Mouse (Mus musculus): ENCODE measurements around the gene Actb. TPM values are rescaled to one million over a fixed set of nuclear protein-coding genes. Genes with fewer than 3 reads are reported as not detected.
"Not testable (repeated sequence)": the region's sequence is repeated elsewhere in the genome, so short reads cannot be mapped to it uniquely, and the experiment has no call there.

Actb gene
- polyA plus RNA-seq, 1 experiment from 2014 or later: 12,389 TPM

DNA sequence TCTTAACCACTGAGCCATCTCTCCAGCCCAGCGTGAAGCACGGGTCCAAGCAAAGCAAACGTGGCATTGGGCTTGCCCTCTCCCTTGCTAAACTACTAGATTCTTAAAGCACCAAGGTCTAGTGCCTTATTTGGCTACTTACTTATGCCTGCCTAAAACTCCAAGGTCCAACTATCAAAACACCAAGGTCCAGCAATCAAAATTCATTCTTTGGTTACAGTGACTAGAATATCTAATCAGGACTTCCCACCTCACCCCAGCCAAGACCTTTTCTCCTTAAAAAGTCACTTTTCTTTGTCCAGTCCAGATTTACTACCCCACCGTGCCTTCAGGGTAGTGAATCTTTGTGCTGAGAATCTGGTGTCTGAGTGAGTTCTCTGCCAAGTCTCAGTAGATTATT lies 8.2 kb downstream of the Actb start:
- Histone ChIP-seq H3K9me3 (no peaks in the 10 kb centered on the region), H3K4me2 (no peak overlapping the region), H3K27me3 (no peaks in the 10 kb centered on the region), H3K27ac (no peak overlapping the region), H3K36me3 (replicated peaks) (peaks cover 46% of the 10 kb centered on the region), H3K4me3 (replicated peaks) (no peak overlapping the region), H3K9ac (no peak overlapping the region), H3K4me1 (peaks cover 30% of the 10 kb centered on the region)
- no peak for ATAC-seq (ENCODE audit: low FRiP score)
- 87% methylated on average over 4 of the region's 4 CpGs for WGBS

DNA sequence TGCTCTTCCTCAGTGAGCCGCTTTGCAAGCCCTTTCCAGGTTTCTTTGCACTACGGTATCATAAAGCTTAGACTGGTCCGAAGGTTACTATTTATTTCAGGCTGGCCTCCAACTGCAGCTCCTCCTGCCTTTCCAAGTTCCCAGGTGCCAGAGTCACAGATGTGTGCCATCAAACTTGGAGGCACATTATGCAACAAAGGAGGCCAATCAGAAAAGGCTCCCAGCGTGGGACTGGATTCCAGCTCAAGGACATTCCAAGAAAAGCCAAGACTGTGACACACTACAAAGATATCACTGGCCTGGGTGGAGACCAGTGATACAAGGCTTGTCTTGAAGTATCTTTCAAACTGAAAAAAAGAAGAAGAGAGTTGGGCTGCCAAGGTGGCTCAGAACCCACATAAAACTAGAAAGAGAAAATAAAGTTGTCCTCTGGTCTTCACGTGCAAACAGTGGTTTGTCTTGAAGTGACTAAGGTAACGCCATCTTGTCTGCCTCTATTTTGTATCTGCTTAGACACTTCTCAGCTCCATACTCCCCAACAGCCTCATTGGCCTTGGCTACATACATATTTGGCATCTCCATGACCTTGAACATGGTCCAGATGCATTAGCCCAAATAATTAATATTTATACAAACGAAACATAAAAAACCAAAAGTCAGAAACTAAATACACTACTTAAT lies 8.8 kb downstream of the Actb start:
- 92% methylated on average over 7 of the region's 7 CpGs for WGBS
- H3K36me3 ChIP-seq (replicated peaks): peaks cover 40% of the 10 kb centered on the region
- H3K4me1 ChIP-seq: peaks cover 29% of the 10 kb centered on the region
- no peak overlapping the region for H3K27ac ChIP-seq
- no peaks in the 10 kb centered on the region for H3K9me3 ChIP-seq
- no peak for ATAC-seq (ENCODE audit: low FRiP score)
- no peaks in the 10 kb centered on the region for H3K27me3 ChIP-seq
- H3K9ac ChIP-seq: no peak overlapping the region
- H3K4me2 ChIP-seq: no peak overlapping the region
- no peak overlapping the region for H3K4me3 ChIP-seq (replicated peaks)

DNA sequence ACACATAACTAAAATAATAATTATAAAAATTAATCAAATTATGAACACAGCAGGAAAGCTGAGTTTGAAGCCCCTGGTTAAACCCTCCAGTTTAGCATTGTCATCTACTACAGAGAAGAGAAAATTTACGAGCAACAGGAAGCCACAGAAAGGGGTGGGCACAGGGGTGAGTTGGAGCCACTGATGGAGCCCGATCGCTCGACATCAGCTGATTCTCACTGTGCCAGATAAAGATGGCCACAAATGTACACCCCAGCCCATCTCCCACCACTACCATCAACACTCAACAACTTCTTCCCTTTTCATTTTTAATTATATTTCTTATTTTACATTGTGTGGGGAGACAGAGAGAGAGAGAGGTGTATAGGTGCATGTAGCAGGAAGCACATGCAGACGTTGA lies 9.8 kb downstream of the Actb start:
- peaks cover 26% of the 10 kb centered on the region for H3K4me1 ChIP-seq
- H3K27ac ChIP-seq: no peak overlapping the region
- ATAC-seq (ENCODE audit: low FRiP score): no peak
- no peaks in the 10 kb centered on the region for H3K27me3 ChIP-seq
- no peak overlapping the region for H3K4me3 ChIP-seq (replicated peaks)
- no peaks in the 10 kb centered on the region for H3K9me3 ChIP-seq
- H3K4me2 ChIP-seq: no peak overlapping the region
- WGBS: 93% methylated on average over 5 of the region's 5 CpGs
- H3K36me3 ChIP-seq (replicated peaks): peaks cover 30% of the 10 kb centered on the region
- no peak overlapping the region for H3K9ac ChIP-seq

DNA sequence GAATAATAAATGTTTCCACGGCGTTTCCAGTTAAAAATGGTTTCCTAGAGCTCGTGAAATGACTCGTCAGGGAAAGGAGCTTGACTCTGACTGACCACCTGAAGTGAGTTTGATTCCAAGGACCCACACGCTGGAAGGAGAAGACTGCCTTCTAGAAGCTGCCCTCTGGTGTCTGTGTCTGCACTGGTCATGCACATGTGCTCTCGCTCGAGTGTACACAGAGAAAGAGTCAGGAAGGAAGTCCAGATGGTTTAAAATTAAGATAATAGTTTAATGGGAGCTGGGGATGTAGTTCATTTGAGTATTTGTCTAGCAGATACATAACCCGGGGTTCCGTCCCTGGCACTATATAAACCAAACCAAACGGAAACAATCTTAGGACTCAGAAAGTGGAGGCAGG lies 10.4 kb downstream of the Actb start:
- Histone ChIP-seq H3K4me2 (peak overlapping the region; percentile 93; the same call in 1 of the 2 replicates), H3K36me3 (replicated peaks) (peaks cover 25% of the 10 kb centered on the region), H3K27ac (no peak overlapping the region), H3K4me1 (peaks cover 26% of the 10 kb centered on the region), H3K27me3 (no peaks in the 10 kb centered on the region), H3K9ac (no peak overlapping the region), H3K4me3 (replicated peaks) (no peak overlapping the region; the same call in 1 of the 2 replicates), H3K9me3 (no peaks in the 10 kb centered on the region)
- ATAC-seq (ENCODE audit: low FRiP score): no peak
- whole genome bisulfite sequencing: 90% methylated on average over 10 of the region's 10 CpGs

DNA sequence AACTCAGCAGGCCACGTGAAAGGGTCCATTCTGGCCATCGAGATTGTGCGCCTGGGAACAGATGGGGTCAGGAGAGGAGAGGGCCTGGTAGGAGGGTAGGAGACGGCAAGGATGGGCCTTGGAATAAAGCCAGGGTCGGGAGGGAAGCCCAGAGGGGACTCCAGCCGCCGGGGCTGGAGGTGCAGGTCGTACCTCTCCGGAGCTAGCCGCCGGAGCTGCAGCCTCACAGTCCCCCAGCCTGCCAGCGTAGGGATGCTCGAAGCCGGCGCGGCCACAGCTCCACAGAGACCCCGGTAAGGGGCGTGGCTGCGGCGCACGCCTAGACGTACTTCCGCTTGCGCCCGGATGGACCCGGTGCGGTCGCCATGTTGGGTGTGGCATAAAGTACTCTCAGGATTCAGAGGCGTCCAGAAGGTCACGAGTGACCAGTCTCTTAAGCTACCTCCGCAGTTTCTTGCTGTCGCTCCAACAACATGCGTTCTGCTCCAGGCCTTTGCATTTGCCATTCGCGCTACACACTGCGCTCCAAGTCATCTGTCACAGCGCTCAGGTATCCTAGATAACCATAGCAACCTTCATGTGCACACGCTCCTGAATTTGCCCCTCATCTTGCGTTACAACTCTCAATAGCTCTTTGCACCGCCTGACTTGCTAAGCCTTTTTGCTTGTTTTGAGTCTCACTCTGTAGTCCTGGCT lies 11.5 kb downstream of the Actb start, which contains the start of gene Fbxl18:
TSS of gene Fbxl18 (minus strand) at position 504 of the 696 bp plus-strand sequence.
- peak within 1 kb of the TSS; percentile 74 for H3K4me3 ChIP-seq (replicated peaks)
- WGBS: under 1% methylated on average over 40 of the region's 40 CpGs
- H3K27ac ChIP-seq: peak within 1 kb of the TSS; percentile 68
- peak within 1 kb of the TSS; percentile 93 for H3K4me2 ChIP-seq
- no peaks in the 10 kb centered on the region for H3K27me3 ChIP-seq
- H3K4me1 ChIP-seq: peaks cover 26% of the 10 kb centered on the region
- ATAC-seq (ENCODE audit: low FRiP score): peak; percentile 97
- H3K9ac ChIP-seq: peak within 1 kb of the TSS; percentile 80
- H3K36me3 ChIP-seq (replicated peaks): peaks cover 18% of the 10 kb centered on the region
- no peaks in the 10 kb centered on the region for H3K9me3 ChIP-seq

DNA sequence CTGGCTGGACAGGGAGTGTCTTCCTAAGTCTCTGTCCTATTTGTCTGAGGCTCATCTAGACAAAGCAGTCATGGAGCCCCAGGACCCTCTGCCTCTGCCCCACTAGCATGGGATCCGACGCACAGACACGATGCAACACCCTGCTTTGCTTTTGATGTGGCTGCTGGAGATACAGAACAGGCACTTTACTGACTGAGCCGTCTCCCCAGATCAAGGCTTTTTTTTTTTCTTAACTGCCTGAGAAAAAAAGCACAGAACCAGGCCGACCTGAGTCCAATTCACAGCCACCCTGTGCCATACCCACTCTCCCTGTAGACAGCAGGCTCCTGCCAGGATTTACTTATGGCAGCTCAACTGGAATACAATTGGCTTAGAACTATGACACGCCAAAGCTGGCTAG lies 15.2 kb downstream of the Actb start:
- 80% methylated on average over 6 of the region's 6 CpGs for WGBS
- no peaks in the 10 kb centered on the region for H3K27me3 ChIP-seq

DNA sequence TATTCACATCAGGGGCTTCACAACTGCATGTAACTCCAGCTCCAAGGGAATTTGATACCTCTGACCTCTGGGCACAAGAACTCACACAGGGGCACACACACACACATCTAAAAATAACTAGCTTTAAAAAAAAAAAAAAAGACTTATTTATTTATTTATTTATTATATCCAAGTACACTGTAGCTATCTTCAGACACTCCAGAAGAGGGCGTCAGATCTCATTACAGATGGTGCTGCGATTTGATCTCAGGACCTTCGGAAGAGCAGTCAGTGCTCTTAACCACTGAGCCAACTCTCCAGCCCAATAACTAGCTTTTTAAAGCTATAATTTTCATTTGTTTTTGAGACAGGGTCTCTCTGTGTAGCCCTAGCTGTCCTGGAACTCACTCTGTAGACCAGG lies 19.0 kb downstream of the Actb start:
- H3K27ac ChIP-seq; H3K9ac ChIP-seq; H3K4me3 ChIP-seq (replicated peaks); H3K27me3 ChIP-seq; ATAC-seq (ENCODE audit: low FRiP score); H3K4me2 ChIP-seq; H3K9me3 ChIP-seq; H3K4me1 ChIP-seq: not testable (repeated sequence)
- 85% methylated on average over 3 of the region's 3 CpGs for WGBS
- peaks cover 45% of the 10 kb centered on the region for H3K36me3 ChIP-seq (replicated peaks)

More for the DNA sequence above, 15.2 kb downstream of the Actb start:
- no peak overlapping the region for H3K4me2 ChIP-seq
- no peaks in the 10 kb centered on the region for H3K9me3 ChIP-seq
- peak overlapping the region; percentile 4; the same call in 1 of the 2 replicates for H3K9ac ChIP-seq
- H3K36me3 ChIP-seq (replicated peaks): peaks cover 10% of the 10 kb centered on the region
- no peak overlapping the region for H3K27ac ChIP-seq
- H3K4me1 ChIP-seq: peaks cover 26% of the 10 kb centered on the region
- no peak for ATAC-seq (ENCODE audit: low FRiP score)
- H3K4me3 ChIP-seq (replicated peaks): no peak overlapping the region

DNA sequence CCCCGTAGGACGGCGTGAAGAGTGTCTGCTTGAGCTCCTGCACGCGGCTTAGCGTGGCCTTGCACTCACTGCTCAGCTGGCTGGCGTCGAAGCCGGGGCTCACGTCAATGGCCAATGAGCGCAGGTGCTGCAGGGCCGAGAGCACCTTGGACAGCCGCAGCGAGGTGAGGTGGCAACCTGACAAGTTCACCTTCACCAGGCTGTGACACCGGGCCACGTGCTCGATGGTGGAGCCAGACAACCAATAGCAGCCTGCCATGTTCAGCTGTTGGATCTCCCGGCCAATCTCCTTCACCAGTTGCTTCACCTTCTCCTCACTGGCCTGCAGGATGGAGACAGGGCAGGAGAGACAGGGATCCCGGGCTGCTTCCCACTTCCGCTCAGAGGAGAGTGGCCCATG lies 19.8 kb downstream of the Actb start:
- no peaks in the 10 kb centered on the region for H3K27me3 ChIP-seq
- H3K4me2 ChIP-seq: no peak overlapping the region
- no peak overlapping the region for H3K27ac ChIP-seq
- peaks cover 2% of the 10 kb centered on the region for H3K4me1 ChIP-seq
- H3K36me3 ChIP-seq (replicated peaks): peaks cover 49% of the 10 kb centered on the region
- H3K9me3 ChIP-seq: no peaks in the 10 kb centered on the region
- H3K4me3 ChIP-seq (replicated peaks): no peak overlapping the region
- ATAC-seq (ENCODE audit: low FRiP score): no peak
- no peak overlapping the region for H3K9ac ChIP-seq
- 95% methylated on average over 20 of the region's 20 CpGs for WGBS

DNA sequence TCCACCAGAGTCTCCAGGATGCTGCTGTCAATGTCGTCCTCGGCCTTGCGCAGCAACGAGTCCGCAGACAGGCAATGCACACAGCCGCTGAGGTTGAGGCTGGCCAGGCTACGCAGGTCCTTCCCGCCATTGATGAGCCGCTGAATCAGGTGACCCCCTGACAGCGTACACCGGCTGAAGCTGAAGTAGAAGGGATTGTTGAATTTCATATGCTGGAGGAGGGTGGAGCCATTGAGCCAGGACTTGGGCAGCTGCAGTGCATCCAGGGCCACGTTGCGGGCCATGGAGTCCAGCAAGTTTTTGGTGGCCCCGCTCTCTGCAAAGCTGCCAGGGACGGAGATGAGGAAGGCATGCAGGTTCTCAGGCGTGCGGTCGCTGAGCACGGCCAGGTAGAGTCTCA lies 20.4 kb downstream of the Actb start:
- Histone ChIP-seq H3K4me3 (replicated peaks) (no peak overlapping the region), H3K27me3 (no peaks in the 10 kb centered on the region), H3K9me3 (no peaks in the 10 kb centered on the region), H3K9ac (no peak overlapping the region), H3K4me2 (no peak overlapping the region), H3K36me3 (replicated peaks) (peaks cover 52% of the 10 kb centered on the region), H3K4me1 (peaks cover 8% of the 10 kb centered on the region), H3K27ac (no peak overlapping the region)
- no peak for ATAC-seq (ENCODE audit: low FRiP score)
- 97% methylated on average over 19 of the region's 19 CpGs for WGBS

DNA sequence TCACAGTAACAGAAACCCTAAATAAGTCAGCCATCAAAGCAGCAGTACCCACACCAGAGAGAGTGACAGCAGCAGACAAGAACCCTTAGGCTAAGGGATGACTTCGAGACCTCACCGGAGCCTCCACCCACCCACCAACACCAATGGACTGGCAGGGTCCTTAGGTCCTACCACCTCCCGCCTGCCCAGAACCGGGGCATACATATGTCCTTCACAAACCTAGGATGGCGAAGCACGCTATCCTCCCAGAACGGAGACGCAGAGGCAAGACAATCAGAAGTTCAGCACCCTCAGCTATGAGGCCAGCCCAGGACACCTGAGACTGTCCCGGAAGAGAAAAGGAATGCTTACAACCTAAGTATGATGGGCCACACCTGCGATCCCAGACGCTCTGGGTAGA lies 24.1 kb downstream of the Actb start:
- H3K9me3 ChIP-seq: no peaks in the 10 kb centered on the region
- WGBS: 92% methylated on average over 11 of the region's 11 CpGs
- no peak overlapping the region for H3K4me3 ChIP-seq (replicated peaks)
- no peak overlapping the region for H3K9ac ChIP-seq
- ATAC-seq (ENCODE audit: low FRiP score): no peak
- peaks cover 68% of the 10 kb centered on the region for H3K36me3 ChIP-seq (replicated peaks)
- no peak overlapping the region for H3K4me2 ChIP-seq
- H3K4me1 ChIP-seq: peaks cover 29% of the 10 kb centered on the region
- H3K27me3 ChIP-seq: no peaks in the 10 kb centered on the region
- H3K27ac ChIP-seq: no peak overlapping the region

DNA sequence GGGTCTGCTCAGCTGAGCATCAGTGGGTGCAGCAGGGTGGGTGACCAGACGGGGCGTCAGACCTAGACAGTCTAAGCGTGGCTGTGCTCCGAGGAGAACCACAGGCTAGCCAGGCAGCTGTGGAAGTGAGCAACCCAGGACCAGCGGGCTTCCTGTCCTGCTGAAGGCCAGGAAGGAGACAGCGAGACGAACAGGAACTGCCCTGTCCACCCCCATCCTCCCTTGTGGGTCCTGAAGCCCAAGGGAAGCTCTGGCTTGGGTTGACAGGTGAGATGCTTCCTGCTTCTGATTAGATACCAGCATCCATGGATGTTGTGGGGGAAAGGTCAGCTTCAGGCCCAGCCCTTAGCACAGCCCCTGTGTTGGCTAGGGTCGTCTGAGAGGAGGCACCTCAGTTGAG lies 24.6 kb downstream of the Actb start:
- ATAC-seq (ENCODE audit: low FRiP score): no peak
- WGBS: 82% methylated on average over 8 of the region's 8 CpGs
- Histone ChIP-seq H3K27ac (peak overlapping the region; percentile 74), H3K9me3 (no peaks in the 10 kb centered on the region), H3K4me1 (peaks cover 31% of the 10 kb centered on the region), H3K36me3 (replicated peaks) (peaks cover 67% of the 10 kb centered on the region), H3K4me3 (replicated peaks) (no peak overlapping the region), H3K4me2 (no peak overlapping the region), H3K27me3 (no peaks in the 10 kb centered on the region), H3K9ac (no peak overlapping the region)

DNA sequence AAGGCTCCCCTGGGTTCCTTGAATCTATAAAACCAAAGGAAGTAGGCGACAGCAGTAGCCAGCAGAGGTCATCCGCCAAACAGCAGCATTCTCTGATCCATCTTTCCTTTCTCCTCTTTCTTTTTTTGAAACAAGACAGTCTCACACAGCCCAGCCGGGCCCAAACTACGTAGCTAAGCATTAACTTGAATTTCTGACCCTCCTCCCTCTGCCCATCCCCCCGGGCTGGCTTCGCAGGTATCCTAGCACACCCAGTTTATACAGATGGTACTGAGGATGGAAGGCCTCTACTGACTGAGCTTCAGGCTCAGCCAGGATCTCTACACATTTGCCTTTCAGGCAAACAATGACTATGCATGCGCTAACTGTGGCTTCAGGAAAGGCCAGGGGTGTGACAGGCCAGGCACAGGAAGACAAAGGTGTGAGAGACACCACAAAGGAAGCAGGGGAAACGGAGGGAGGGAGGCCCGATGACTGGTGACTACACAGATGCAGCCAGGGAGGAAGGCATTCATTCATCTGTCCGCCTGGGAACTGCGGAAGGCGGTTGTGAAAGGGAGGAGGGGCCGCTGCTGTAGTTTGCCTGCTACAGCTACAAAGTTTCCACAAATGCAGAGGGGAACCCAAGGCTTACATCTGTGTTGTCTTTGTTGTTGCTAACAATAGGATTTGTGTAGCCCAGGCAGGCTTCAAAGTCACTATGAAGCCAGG lies 25.6 kb downstream of the Actb start:
- no peak overlapping the region for H3K4me3 ChIP-seq (replicated peaks)
- peak overlapping the region; percentile 33 for H3K9ac ChIP-seq
- ATAC-seq (ENCODE audit: low FRiP score): no peak

More for the DNA sequence above, 25.6 kb downstream of the Actb start:
- Histone ChIP-seq H3K27ac (peak overlapping the region; percentile 74), H3K9me3 (no peaks in the 10 kb centered on the region), H3K36me3 (replicated peaks) (peaks cover 67% of the 10 kb centered on the region), H3K4me2 (0 out of 2 replicates have a peak overlapping the region, but pooled peaks have one; percentile 10), H3K4me1 (peaks cover 31% of the 10 kb centered on the region), H3K27me3 (no peaks in the 10 kb centered on the region)
- WGBS: 28% methylated on average over 13 of the region's 13 CpGs

Data from forebrain, embryonic 12.5 days (tissue).